Mouse (Mus musculus) cerebellum, adult 11-12 months (tissue): ENCODE data around the gene P4htm.

ENCODE experiments used
- DNase-seq: peaks from one replicate; pipeline ENCODE4 v3.0.0; 2022

Gene P4htm

GRCm38 (mm10) chr9:108546875-108547274 lies 50.6 kb downstream of the P4htm start:
- DNase-seq, result no peak

- DNase-seq, result no peak
Measured at GRCm38 (mm10) chr9:108545986-108546385, 51.5 kb downstream of the P4htm start.

GRCm38 (mm10) chr9:108540846-108541245 lies 56.6 kb downstream of the P4htm start:
- no peak for DNase-seq

GRCm38 (mm10) chr9:108531496-108531895 lies 66.0 kb downstream of the P4htm start:
- no peak for DNase-seq

- DNase-seq, result no peak
Measured at GRCm38 (mm10) chr9:108530954-108531353, 66.5 kb downstream of the P4htm start.
